Mouse (Mus musculus) bone marrow macrophage, adult 2 months (primary cell): ENCODE measurements at regions not wholly inside any gene's neighbourhood (a gene's known extent, or its start where the extent isn't known, plus 50 kb on each side); places are given as distances from the start of the nearest gene placed in this dataset.

ENCODE experiments used
- CTCF ChIP-seq: IDR thresholded peaks from 2 replicates; pipeline ENCODE4 v1.5.1; 2012; ENCODE audit warnings: low read depth, mild to moderate bottlenecking, low read length, moderate library complexity
- POLR2A ChIP-seq: IDR thresholded peaks from 2 replicates; pipeline ENCODE4 v1.6.1; 2012; ENCODE audit warnings: mild to moderate bottlenecking, low read depth, low read length, borderline replicate concordance

DNA sequence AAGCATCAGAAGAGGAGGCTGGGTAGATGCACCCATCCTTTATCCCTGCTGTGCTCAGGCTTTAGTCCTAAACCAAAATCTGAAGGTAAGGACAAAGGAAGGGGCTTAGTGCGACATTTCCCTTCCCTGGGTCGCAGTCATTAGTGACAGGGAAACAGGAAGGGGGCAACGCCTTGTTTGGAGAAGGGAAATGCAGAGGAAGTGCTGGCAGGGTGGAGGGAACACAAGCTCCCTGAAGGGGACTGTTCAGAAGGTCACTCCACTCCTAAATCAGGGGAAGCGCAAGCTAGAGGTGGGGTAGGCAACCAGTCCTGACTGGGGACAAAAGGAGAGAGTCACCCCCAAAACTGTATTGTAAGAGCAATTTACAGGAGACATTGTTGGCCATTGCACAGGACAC, 88.7 kb upstream of the Cd93 start:
- TF ChIP-seq POLR2A (no peak), CTCF (no peak)
